ENCODE assay signal across 21 mouse cellular contexts in genomic region chr12:94508099-94508498, GRCm38 (mm10).
A peak's percentile ranks its signal among the peaks of the same experiment; 100 is the strongest.
DNase-seq lines count a peak whose midpoint lies in the region; ATAC-seq and TF ChIP-seq lines count a peak whose summit lies in the region.
"Had no signal": no experiment of that assay in that cellular context is flagged by ENCODE, and none has a peak within 500 bp of the region (broad histone marks: within the 10 kb centered on the region; RNA-seq: fewer than 3 reads in every experiment).

No protein-coding gene starts in this region.

- TF ChIP-seq CTCF in forebrain, postnatal 0 days (IDR thresholded peaks at IDR 0.05; ENCODE audit: low read depth): no peak
- no peak for TF ChIP-seq CTCF in left cerebral cortex, adult 2 months (IDR thresholded peaks at IDR 0.05)

- no peaks in the 10 kb centered on the region for H3K9me3 ChIP-seq in forebrain, embryonic 14.5 days (replicated peaks; ENCODE audit: control insufficient read depth, low read length)
- no peaks in the 10 kb centered on the region for H3K9me3 ChIP-seq in forebrain, postnatal 0 days (ENCODE audit: low read length)
- H3K9me3 ChIP-seq: heart, embryonic 13.5 days; hindbrain, embryonic 10.5 days; limb, embryonic 12.5 days; liver, embryonic 13.5 days had no signal

- H3K36me3 ChIP-seq in forebrain, embryonic 14.5 days (ENCODE audit: control insufficient read depth, insufficient read depth, low read length): no peaks in the 10 kb centered on the region
- H3K36me3 ChIP-seq in forebrain, postnatal 0 days (ENCODE audit: insufficient read depth): no peaks in the 10 kb centered on the region
- H3K36me3 ChIP-seq: heart, embryonic 13.5 days; hindbrain, embryonic 10.5 days; limb, embryonic 12.5 days; liver, embryonic 13.5 days had no signal

- no peaks in the 10 kb centered on the region for H3K4me1 ChIP-seq in forebrain, embryonic 14.5 days (ENCODE audit: control insufficient read depth, insufficient read depth, low read length)
- no peaks in the 10 kb centered on the region for H3K4me1 ChIP-seq in forebrain, postnatal 0 days (ENCODE audit: insufficient read depth)
- H3K4me1 ChIP-seq: hindbrain, embryonic 10.5 days; limb, embryonic 12.5 days; liver, embryonic 13.5 days had no signal

- no peak overlapping the region for H3K9ac ChIP-seq in forebrain, embryonic 14.5 days (ENCODE audit: low read length)
- no peak overlapping the region for H3K9ac ChIP-seq in forebrain, postnatal 0 days
- H3K9ac ChIP-seq: heart, embryonic 13.5 days; limb, embryonic 12.5 days; liver, embryonic 13.5 days; lung, embryonic 14.5 days had no signal

- WGBS in forebrain, embryonic 14.5 days: 43% methylated on average over 7 of the region's 7 CpGs
- WGBS in forebrain, postnatal 0 days: 38% methylated on average over 7 of the region's 7 CpGs

- peak; percentile 58; the same call in 1 of the 2 replicates for ATAC-seq in forebrain, embryonic 14.5 days
- no peak for ATAC-seq in forebrain, postnatal 0 days
- no peak for ATAC-seq in erythroid progenitor cell, adult 5-6 weeks (replicated peaks; ENCODE audit: low FRiP score, poor library complexity, severe bottlenecking)

- no peak overlapping the region for H3K4me3 ChIP-seq in forebrain, embryonic 14.5 days (ENCODE audit: low read depth, low read length)
- H3K4me3 ChIP-seq in forebrain, postnatal 0 days (ENCODE audit: low read depth, low read length): no peak overlapping the region
- H3K4me3 ChIP-seq in left cerebral cortex, adult 2 months: no peak overlapping the region
- H3K4me3 ChIP-seq: heart, embryonic 13.5 days; hindbrain, embryonic 10.5 days; limb, embryonic 12.5 days; liver, embryonic 13.5 days had no signal

- no peaks in the 10 kb centered on the region for H3K27me3 ChIP-seq in forebrain, embryonic 14.5 days (replicated peaks; ENCODE audit: control insufficient read depth, insufficient read depth, low read length)
- no peaks in the 10 kb centered on the region for H3K27me3 ChIP-seq in forebrain, postnatal 0 days (ENCODE audit: insufficient read depth, low read length)
- H3K27me3 ChIP-seq: heart, embryonic 13.5 days; limb, embryonic 12.5 days; liver, embryonic 13.5 days had no signal

- intact Hi-C loops in gastrocnemius, postnatal 14 days (cut with DNase I; ENCODE audit: low total_unique reads): no loop called here
- intact Hi-C loops in left cerebral cortex, adult 2 months (cut with DNase I): no loop called here

- DNase-seq in forebrain, embryonic 14.5 days (ENCODE audit: low spot score): peak; percentile 23
- no peak for DNase-seq in forebrain, postnatal 0 days
- DNase-seq in right cerebral cortex, postnatal 4 days: peak; percentile 3
- no peak for DNase-seq in right cerebral cortex, postnatal 14 days
- peak; percentile 10 for DNase-seq in gastrocnemius, postnatal 14 days
- peak; percentile 61 for DNase-seq in skeletal muscle tissue, adult 2 months (ENCODE audit: low read depth, low spot score)
- DNase-seq in left cerebral cortex, adult 2 months (ENCODE audit: extremely low spot score in 1 of 2, low spot score in 2 of 2): no peak
- DNase-seq: adrenal gland, adult 8-10 months; embryo, embryonic 11 days; kidney, adult 2 months; kidney, postnatal 10 days; liver, embryonic 13.5 days; lung, embryonic 14.5 days; lung, postnatal 4 days; retina, postnatal 1 day; thymus, postnatal 36 days had no signal

- H3K4me2 ChIP-seq in forebrain, embryonic 14.5 days (ENCODE audit: low read length): no peak overlapping the region
- H3K4me2 ChIP-seq in forebrain, postnatal 0 days (ENCODE audit: low read depth): no peak overlapping the region
- H3K4me2 ChIP-seq: heart, embryonic 13.5 days; limb, embryonic 12.5 days; liver, embryonic 13.5 days; lung, embryonic 14.5 days; midbrain, embryonic 11.5 days had no signal

- no peak overlapping the region for H3K27ac ChIP-seq in forebrain, embryonic 14.5 days (ENCODE audit: low read depth, low read length)
- H3K27ac ChIP-seq in forebrain, postnatal 0 days (ENCODE audit: low read depth, low read length): no peak overlapping the region
- H3K27ac ChIP-seq in left cerebral cortex, adult 2 months: no peak overlapping the region
- H3K27ac ChIP-seq: heart, embryonic 13.5 days; hindbrain, embryonic 10.5 days; limb, embryonic 12.5 days; liver, embryonic 13.5 days had no signal

Comparison
In these comparisons a context has a peak if more than half of its experiments do, and no peak if none do; other contexts are left out.
1. DNase-seq: peak in forebrain, embryonic 14.5 days (single experiment), right cerebral cortex, postnatal 4 days (single experiment), gastrocnemius, postnatal 14 days (single experiment) and skeletal muscle tissue, adult 2 months (single experiment); none in forebrain, postnatal 0 days (single experiment), right cerebral cortex, postnatal 14 days (single experiment) and left cerebral cortex, adult 2 months (0 of 2).